Mouse (Mus musculus): Measurements from ENCODE around the gene Fmo5. TPM values are rescaled to one million over a fixed set of nuclear protein-coding genes. Genes with fewer than 3 reads are reported as not detected.

Gene Fmo5
- total and polyA plus RNA-seq, 3 experiments, result 0.39 to 0.55 (median 0.40) TPM

GRCm38 (mm10) chr3:97600050-97600832 lies 28.4 kb upstream of the Fmo5 start:
- in situ Hi-C loops (cut with MboI; ENCODE audit: low pct_ligation_motif_present, low pct_unique_long_range_greater_than_20kb, low sequenced_read_pairs), result no loop called here
- DNase-seq (ENCODE audit: extremely low read depth), result no peak
- peaks cover 40 to 92% of the 10 kb centered on the region in 2 experiments for H3K36me3 ChIP-seq (replicated peaks in 1 of 2; ENCODE audit: control insufficient read depth in 1 of 2, insufficient read depth in 1 of 2, low read length in 1 of 2)
- no peaks in the 10 kb centered on the region for H3K27me3 ChIP-seq (replicated peaks)
- dilution Hi-C loops (cut with MboI; ENCODE audit: extremely low pct_ligation_motif_present, extremely low pct_unique_long_range_greater_than_20kb, low sequenced_read_pairs), result no loop called here
- H3K4me3 ChIP-seq (replicated peaks in 1 of 3; ENCODE audit: low read depth in 2 of 3, low read length in 2 of 3, poor library complexity in 1 of 3), result no peak overlapping the region
- TF ChIP-seq E2F4 (IDR thresholded peaks at IDR 0.05; ENCODE audit: insufficient replicate concordance, low read depth, low read length) (no peak), ZKSCAN1 (IDR thresholded peaks at IDR 0.05; ENCODE audit: borderline replicate concordance, low read depth, low read length) (no peak), BHLHE40 (IDR thresholded peaks at IDR 0.05; ENCODE audit: low read depth, low read length) (no peak), NRF1 (IDR thresholded peaks at IDR 0.05; ENCODE audit: low read depth, low read length) (no peak), JUND (conservative IDR thresholded peaks at IDR 0.05; ENCODE audit: low read depth, low read length) (no peak), MAFK (IDR thresholded peaks at IDR 0.05; ENCODE audit: insufficient replicate concordance, low read length) (no peak), USF1 (IDR thresholded peaks at IDR 0.05; ENCODE audit: low read depth, low read length) (no peak), POLR2AphosphoS2 (IDR thresholded peaks at IDR 0.05; ENCODE audit: low read depth, low read length) (no peak), POLR2A (IDR thresholded peaks at IDR 0.05; ENCODE audit: low read depth, low read length) (no peak), CHD2 (IDR thresholded peaks at IDR 0.05; ENCODE audit: low read length) (no peak), KAT2A (IDR thresholded peaks at IDR 0.05; ENCODE audit: insufficient replicate concordance, low read length) (no peak), MAZ (IDR thresholded peaks at IDR 0.05; ENCODE audit: low read depth, low read length) (no peak), RCOR1 (conservative IDR thresholded peaks at IDR 0.05; ENCODE audit: low read depth, low read length) (no peak), RAD21 (IDR thresholded peaks at IDR 0.05; ENCODE audit: low read depth, low read length) (no peak), PAX5 (IDR thresholded peaks at IDR 0.05; ENCODE audit: low read length) (no peak), CTCF (conservative IDR thresholded peaks at IDR 0.05 in 1 of 2, IDR thresholded peaks at IDR 0.05 in 1 of 2; ENCODE audit: low read depth in 2 of 2, low read length in 2 of 2) (no peak)
- H3K27ac ChIP-seq (ENCODE audit: insufficient read depth, low read depth), result no peak overlapping the region
- H3K9me3 ChIP-seq (replicated peaks; ENCODE audit: low read length), result no peaks in the 10 kb centered on the region
- H3K79me2 ChIP-seq (replicated peaks; ENCODE audit: control insufficient read depth, extremely low read depth, insufficient read depth, poor library complexity, severe bottlenecking), result no peaks in the 10 kb centered on the region
- no peak overlapping the region for H3K9ac ChIP-seq (ENCODE audit: insufficient read depth, low read depth)
- no peak overlapping the region for H3K4me2 ChIP-seq (ENCODE audit: insufficient read depth, low read depth, poor library complexity, severe bottlenecking)
- no peaks in the 10 kb centered on the region for H3K4me1 ChIP-seq (ENCODE audit: control insufficient read depth in 1 of 2, insufficient read depth in 2 of 2)

GRCm38 (mm10) chr3:97609201-97609844 lies 19.3 kb upstream of the Fmo5 start:
- Histone ChIP-seq H3K27me3 (replicated peaks) (no peaks in the 10 kb centered on the region), H3K36me3 (replicated peaks in 1 of 2; ENCODE audit: control insufficient read depth in 1 of 2, insufficient read depth in 1 of 2, low read length in 1 of 2) (peaks cover 0 to 19% of the 10 kb centered on the region in 2 experiments), H3K4me3 (replicated peaks in 1 of 3; ENCODE audit: low read depth in 2 of 3, low read length in 2 of 3, poor library complexity in 1 of 3) (peak overlapping the region; percentile 81 to 92 (median 89)), H3K79me2 (replicated peaks; ENCODE audit: control insufficient read depth, extremely low read depth, insufficient read depth, poor library complexity, severe bottlenecking) (peaks cover 6% of the 10 kb centered on the region), H3K9ac (ENCODE audit: insufficient read depth, low read depth) (peak overlapping the region; percentile 80), H3K9me3 (replicated peaks; ENCODE audit: low read length) (no peaks in the 10 kb centered on the region), H3K4me2 (ENCODE audit: insufficient read depth, low read depth, poor library complexity, severe bottlenecking) (peak overlapping the region; percentile 91), H3K4me1 (ENCODE audit: control insufficient read depth in 1 of 2, insufficient read depth in 2 of 2) (peaks cover 17 to 30% of the 10 kb centered on the region in 2 experiments), H3K27ac (ENCODE audit: insufficient read depth, low read depth) (peak overlapping the region; percentile 60)
- in situ Hi-C loops (cut with MboI; ENCODE audit: low pct_ligation_motif_present, low pct_unique_long_range_greater_than_20kb, low sequenced_read_pairs), result no loop called here
- dilution Hi-C loops (cut with MboI; ENCODE audit: extremely low pct_ligation_motif_present, extremely low pct_unique_long_range_greater_than_20kb, low sequenced_read_pairs), result no loop called here
- peak; percentile 72 for DNase-seq (ENCODE audit: extremely low read depth)
- TF ChIP-seq GABPA (IDR thresholded peaks at IDR 0.05; ENCODE audit: insufficient replicate concordance, low read depth, low read length) (no peak), POLR2AphosphoS2 (IDR thresholded peaks at IDR 0.05; ENCODE audit: low read depth, low read length) (no peak; the same call in 1 of the 2 replicates), E2F4 (IDR thresholded peaks at IDR 0.05; ENCODE audit: insufficient replicate concordance, low read depth, low read length) (no peak), JUND (conservative IDR thresholded peaks at IDR 0.05; ENCODE audit: low read depth, low read length) (no peak), UBTF (IDR thresholded peaks at IDR 0.05; ENCODE audit: low read depth, low read length) (no peak), ZMIZ1 (IDR thresholded peaks at IDR 0.05; ENCODE audit: low read depth, low read length) (no peak), IRF4 (IDR thresholded peaks at IDR 0.05; ENCODE audit: low read depth, low read length) (peak; percentile 3; the same call in 1 of the 2 replicates), ELF1 (IDR thresholded peaks at IDR 0.05; ENCODE audit: low read depth, low read length) (0 out of 2 replicates have a peak, but pooled peaks have one; percentile 15), ZC3H11A (IDR thresholded peaks at IDR 0.05; ENCODE audit: low read depth, low read length) (no peak), RCOR1 (conservative IDR thresholded peaks at IDR 0.05; ENCODE audit: low read depth, low read length) (no peak), TBP (conservative IDR thresholded peaks at IDR 0.05; ENCODE audit: low read depth, low read length) (no peak), CHD1 (IDR thresholded peaks at IDR 0.05; ENCODE audit: low read depth, low read length) (no peak; the same call in 1 of the 2 replicates), TCF12 (IDR thresholded peaks at IDR 0.05; ENCODE audit: low read depth, low read length) (no peak), HCFC1 (IDR thresholded peaks at IDR 0.05; ENCODE audit: low read depth, low read length) (no peak), RAD21 (IDR thresholded peaks at IDR 0.05; ENCODE audit: low read depth, low read length) (no peak; the same call in none of the 2 replicates), ZNF384 (IDR thresholded peaks at IDR 0.05; ENCODE audit: low read depth, low read length) (no peak), MYC (IDR thresholded peaks at IDR 0.05; ENCODE audit: low read depth, low read length) (peak; percentile 89), NRF1 (IDR thresholded peaks at IDR 0.05; ENCODE audit: low read depth, low read length) (no peak), ETS1 (conservative IDR thresholded peaks at IDR 0.05; ENCODE audit: low read depth, low read length) (no peak)
